Mouse (Mus musculus) forebrain, postnatal 0 days (tissue): ENCODE measurements at regions not wholly inside any gene's neighbourhood (a gene's known extent, or its start where the extent isn't known, plus 50 kb on each side); places are given as distances from the start of the nearest gene placed in this dataset.

Experiments used
- ATAC-seq: fragments of 200-750 bp; cut with Nextera tagmentation; 2 replicates; pipeline ENCODE4 v1.8.0; 2017; ENCODE audit warnings: mild to moderate bottlenecking, moderate library complexity
- DNase-seq: peaks from one replicate; pipeline ENCODE4 v3.0.0-alpha.2; 2015
- H3K27ac ChIP-seq: fragments of 300-500 bp; sonication (generic); 2 replicates; pipeline ENCODE4 v1.5.1; 2014; ENCODE audit warnings: low read depth, mild to moderate bottlenecking, antibody characterized with exemption, low read length, moderate library complexity, mixed read lengths
- H3K27me3 ChIP-seq: fragments of 300-500 bp; sonication (generic); 2 replicates; pipeline ENCODE4 v1.6.1; 2014; ENCODE audit warnings: mild to moderate bottlenecking, low read length, mixed read lengths; ENCODE audit not compliant: insufficient read depth
- H3K36me3 ChIP-seq: fragments of 300-500 bp; sonication (generic); 2 replicates; pipeline ENCODE4 v1.6.1; 2014; ENCODE audit warnings: mild to moderate bottlenecking, moderate library complexity; ENCODE audit not compliant: insufficient read depth
- H3K4me1 ChIP-seq: fragments of 300-500 bp; sonication (generic); 2 replicates; pipeline ENCODE4 v1.6.1; 2014; ENCODE audit warnings: antibody characterized with exemption; ENCODE audit not compliant: insufficient read depth
- H3K4me2 ChIP-seq: fragments of 300-500 bp; sonication (generic); 2 replicates; pipeline ENCODE4 v1.6.1; 2014; ENCODE audit warnings: low read depth, mild to moderate bottlenecking, moderate library complexity
- H3K4me3 ChIP-seq: fragments of 300-500 bp; sonication (generic); 2 replicates; pipeline ENCODE4 v1.5.1; 2014; ENCODE audit warnings: low read depth, low read length, mixed read lengths
- H3K9ac ChIP-seq: fragments of 300-500 bp; sonication (generic); 2 replicates; pipeline ENCODE4 v1.6.1; 2014; ENCODE audit warnings: mild to moderate bottlenecking
- H3K9me3 ChIP-seq: fragments of 300-500 bp; sonication (generic); 2 replicates; pipeline ENCODE4 v1.6.1; 2016; ENCODE audit warnings: low read length
- CTCF ChIP-seq: sonication (generic); IDR thresholded peaks from 2 replicates; pipeline ENCODE4 v1.5.1; 2016; ENCODE audit warnings: antibody characterized with exemption, control low read depth, low read depth
- WGBS: fragments of 180-500 bp; shearing (Covaris S2); extraction: QIAGEN DNeasy Blood & Tissue Kit; methylation state at CpG from one replicate; pipeline ENCODE4 v1.1.7; 2014; 5-methylcytosine and 5-hydroxymethylcytosine counted together

DNA sequence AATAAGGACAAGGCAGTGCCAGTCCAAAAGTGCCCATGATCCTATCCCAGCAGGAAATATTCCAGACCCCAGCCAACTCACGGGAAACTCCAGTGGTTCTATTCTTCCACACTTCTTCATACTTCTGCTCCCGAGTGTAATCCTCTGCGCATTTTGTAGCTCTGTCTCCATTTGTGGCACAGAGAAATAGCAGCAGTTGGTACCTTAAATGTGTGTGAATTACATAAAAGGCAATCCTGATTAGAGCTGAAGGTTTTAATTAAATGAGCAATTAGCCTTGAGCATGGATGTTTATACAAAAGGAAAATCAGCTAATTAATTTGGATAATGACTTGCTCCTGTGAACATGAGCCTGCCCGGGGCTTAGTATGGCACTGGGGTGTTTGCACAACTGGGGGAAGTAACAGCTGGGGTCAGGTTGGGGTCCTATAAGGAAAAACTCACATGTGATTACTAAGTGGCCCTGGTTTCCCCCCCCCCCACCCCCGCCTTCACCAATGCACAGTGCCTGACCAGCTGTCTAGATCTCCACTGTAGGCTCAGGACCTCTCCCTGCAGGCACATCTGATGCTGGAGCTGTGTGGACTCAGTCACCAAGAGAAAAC is 110.9 kb upstream of the Irs2 start:
- Histone ChIP-seq H3K27ac (no peak overlapping the region), H3K4me3 (no peak overlapping the region), H3K4me1 (peaks cover 10% of the 10 kb centered on the region), H3K9ac (no peak overlapping the region), H3K36me3 (no peaks in the 10 kb centered on the region), H3K9me3 (no peaks in the 10 kb centered on the region), H3K27me3 (no peaks in the 10 kb centered on the region), H3K4me2 (no peak overlapping the region)
- TF ChIP-seq CTCF, result no peak
- ATAC-seq (peak; percentile 2; the same call in 1 of the 2 replicates), DNase-seq (no peak)
- 23% methylated on average over 5 of the region's 5 CpGs for WGBS

DNA sequence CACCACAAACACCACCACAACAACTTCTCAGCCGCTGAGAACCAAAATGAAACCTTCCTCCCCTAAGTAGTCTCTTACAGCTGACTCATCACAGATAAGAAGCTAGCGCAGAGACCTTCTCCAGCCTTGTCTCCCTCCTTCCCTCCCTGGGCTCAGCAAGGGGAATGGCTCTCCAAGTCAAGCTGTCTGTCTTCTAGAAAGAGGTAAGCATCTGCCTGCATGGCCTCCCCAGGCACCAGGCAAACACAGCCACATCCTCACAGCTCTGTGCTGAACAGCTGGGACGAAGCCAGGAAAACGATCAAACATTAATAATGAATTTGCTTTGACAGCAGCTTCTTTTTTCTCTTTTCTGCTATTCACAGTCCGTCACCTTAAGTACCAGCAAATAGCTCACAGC is 108.3 kb upstream of the Irs2 start:
- H3K9me3 ChIP-seq, result no peaks in the 10 kb centered on the region
- no peak overlapping the region for H3K27ac ChIP-seq
- no peaks in the 10 kb centered on the region for H3K36me3 ChIP-seq
- H3K4me1 ChIP-seq, result peaks cover 10% of the 10 kb centered on the region
- ATAC-seq (peak; percentile 10; the same call in 1 of the 2 replicates), DNase-seq (peak; percentile 31)
- no peak overlapping the region for H3K9ac ChIP-seq
- TF ChIP-seq CTCF, result no peak
- 59% methylated on average over 5 of the region's 5 CpGs for WGBS
- H3K27me3 ChIP-seq, result no peaks in the 10 kb centered on the region
- H3K4me2 ChIP-seq, result no peak overlapping the region
- H3K4me3 ChIP-seq, result no peak overlapping the region

DNA sequence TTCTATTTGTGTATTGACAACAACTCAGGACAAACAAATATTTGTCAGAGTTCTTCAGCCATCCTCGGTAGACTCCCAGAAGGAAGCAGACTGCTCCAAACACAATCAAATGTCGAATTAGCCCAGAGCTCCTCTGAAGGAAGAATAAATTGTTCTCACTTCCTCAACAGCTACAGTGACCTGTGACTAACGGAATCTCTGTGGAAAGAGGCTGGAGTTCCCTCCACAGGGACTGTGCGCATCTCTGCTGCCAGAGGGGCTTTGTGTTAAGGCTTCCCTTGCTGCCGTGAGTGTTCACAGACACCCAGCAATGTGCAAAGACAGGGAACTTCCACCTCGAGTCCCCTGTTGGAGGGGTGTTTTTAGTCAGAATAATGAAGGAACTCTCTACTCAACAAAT is 107.0 kb upstream of the Irs2 start:
- H3K9me3 ChIP-seq, result no peaks in the 10 kb centered on the region
- no peak for TF ChIP-seq CTCF
- H3K4me3 ChIP-seq, result no peak overlapping the region
- DNase-seq (peak; percentile 39), ATAC-seq (peak; percentile 19; the same call in 1 of the 2 replicates)
- no peaks in the 10 kb centered on the region for H3K36me3 ChIP-seq
- H3K4me2 ChIP-seq, result no peak overlapping the region
- H3K9ac ChIP-seq, result no peak overlapping the region
- H3K27ac ChIP-seq, result peak overlapping the region; percentile 55
- 39% methylated on average over 6 of the region's 6 CpGs for WGBS
- no peaks in the 10 kb centered on the region for H3K27me3 ChIP-seq
- H3K4me1 ChIP-seq, result peaks cover 10% of the 10 kb centered on the region

DNA sequence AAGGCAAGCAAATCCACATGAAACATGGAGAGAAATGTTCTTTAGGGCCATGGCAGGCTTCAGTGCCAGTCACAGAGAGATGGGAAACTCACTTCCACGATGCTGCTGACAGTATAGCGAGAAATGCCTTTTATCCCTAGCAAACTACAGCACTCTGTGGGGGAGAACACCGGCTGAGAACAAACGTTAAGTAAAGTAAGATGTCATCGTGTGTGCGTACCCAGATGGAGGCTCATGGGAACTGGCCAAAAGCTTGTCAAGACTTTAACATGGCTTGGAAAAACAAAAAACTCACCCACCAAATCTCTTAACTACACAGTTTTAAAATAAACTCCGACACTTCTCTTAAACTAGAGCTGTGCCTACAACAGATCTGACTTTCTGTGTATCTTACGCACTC is 106.3 kb upstream of the Irs2 start:
- Histone ChIP-seq H3K4me3 (no peak overlapping the region), H3K9me3 (no peaks in the 10 kb centered on the region), H3K4me1 (peaks cover 10% of the 10 kb centered on the region), H3K4me2 (no peak overlapping the region), H3K27ac (peak overlapping the region; percentile 47), H3K9ac (no peak overlapping the region), H3K27me3 (no peaks in the 10 kb centered on the region), H3K36me3 (no peaks in the 10 kb centered on the region)
- no peak for TF ChIP-seq CTCF
- ATAC-seq (peak; percentile 86), DNase-seq (peak; percentile 85)
- WGBS, result 47% methylated on average over 8 of the region's 8 CpGs

DNA sequence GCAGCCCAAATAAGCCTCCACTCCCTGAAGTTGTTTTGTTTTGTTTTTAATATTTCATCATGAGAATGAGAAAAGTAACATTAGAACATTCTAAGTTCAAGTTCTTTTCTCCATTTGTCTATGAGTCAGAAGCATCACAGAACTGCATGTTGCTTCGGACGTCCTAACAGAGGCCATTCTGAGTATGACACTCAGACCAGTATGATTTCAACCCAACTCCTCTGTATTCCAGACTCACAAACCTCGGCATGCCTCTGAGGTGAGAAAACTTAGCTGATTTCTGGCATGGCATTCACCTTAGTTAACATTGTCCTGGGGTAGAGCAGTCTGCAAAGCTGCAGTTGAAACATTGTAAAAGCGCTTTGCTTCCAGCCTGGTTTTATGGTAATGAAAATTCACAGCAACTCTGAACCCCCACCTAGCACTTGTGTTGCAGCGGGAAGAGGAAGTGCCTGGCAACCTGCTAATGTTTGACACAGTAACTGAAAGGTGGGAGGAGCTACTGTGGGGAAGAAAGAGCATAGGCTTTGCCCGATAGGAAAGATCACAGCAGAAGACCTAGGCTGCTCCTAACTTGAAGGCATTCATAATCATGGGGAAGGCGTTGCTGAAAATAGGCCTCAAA is 104.8 kb upstream of the Irs2 start:
- Histone ChIP-seq H3K36me3 (no peaks in the 10 kb centered on the region), H3K4me1 (peaks cover 10% of the 10 kb centered on the region), H3K27me3 (no peaks in the 10 kb centered on the region), H3K4me2 (no peak overlapping the region), H3K4me3 (no peak overlapping the region), H3K9me3 (no peaks in the 10 kb centered on the region), H3K27ac (no peak overlapping the region), H3K9ac (no peak overlapping the region)
- DNase-seq (no peak), ATAC-seq (0 out of 2 replicates have a peak, but pooled peaks have one; percentile 10)
- TF ChIP-seq CTCF, result no peak
- 69% methylated on average over 7 of the region's 7 CpGs for WGBS

DNA sequence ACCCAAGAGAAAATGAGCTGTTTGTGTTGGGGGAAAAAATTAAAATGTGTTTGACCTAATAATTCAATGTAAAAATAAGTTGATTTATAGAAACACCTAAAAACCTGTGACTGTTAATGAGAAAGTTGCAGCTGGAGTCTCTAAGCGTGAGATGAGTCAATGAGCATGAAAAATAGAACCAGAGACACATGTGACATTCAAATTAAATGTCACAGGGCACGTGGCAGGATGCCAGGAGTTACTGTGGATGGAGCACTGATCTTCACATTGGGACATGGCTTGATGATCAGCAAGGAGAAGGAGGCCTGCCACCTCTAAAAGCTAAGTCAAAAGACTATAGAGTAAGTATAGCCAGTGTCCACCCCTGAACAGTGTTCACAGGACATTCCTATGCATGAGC is 103.7 kb upstream of the Irs2 start:
- DNase-seq, result no peak
- H3K36me3 ChIP-seq, result no peaks in the 10 kb centered on the region
- H3K4me1 ChIP-seq, result peaks cover 10% of the 10 kb centered on the region
- H3K27me3 ChIP-seq, result no peaks in the 10 kb centered on the region
- H3K9me3 ChIP-seq, result no peaks in the 10 kb centered on the region
- no peak for TF ChIP-seq CTCF
- H3K4me3 ChIP-seq, result no peak overlapping the region
- H3K9ac ChIP-seq, result no peak overlapping the region
- H3K4me2 ChIP-seq, result no peak overlapping the region
- ATAC-seq, result no peak
- 68% methylated on average over 2 of the region's 2 CpGs for WGBS
- no peak overlapping the region for H3K27ac ChIP-seq

DNA sequence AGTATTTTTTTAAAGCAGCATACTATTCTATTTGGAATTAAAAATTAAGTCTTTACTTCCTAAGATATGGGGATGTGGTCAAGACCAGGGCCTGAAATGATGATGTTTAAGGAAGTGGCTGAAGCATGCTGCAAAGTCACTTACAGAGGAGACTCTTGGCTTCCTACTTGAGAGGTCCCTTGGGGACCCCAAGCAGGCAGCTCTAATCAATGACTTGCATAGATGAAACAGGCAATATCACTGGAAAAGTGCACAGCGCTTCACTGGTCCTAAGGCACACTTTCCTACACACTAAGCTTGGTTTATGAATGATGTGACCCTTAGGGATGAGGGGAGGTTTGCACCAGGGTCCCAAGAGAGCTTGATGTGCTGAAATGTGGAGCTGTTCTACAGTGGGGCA is 99.2 kb upstream of the Irs2 start:
- no peaks in the 10 kb centered on the region for H3K27me3 ChIP-seq
- no peak overlapping the region for H3K9ac ChIP-seq
- no peaks in the 10 kb centered on the region for H3K4me1 ChIP-seq
- H3K27ac ChIP-seq, result no peak overlapping the region
- no peak overlapping the region for H3K4me2 ChIP-seq
- no peak overlapping the region for H3K4me3 ChIP-seq
- TF ChIP-seq CTCF, result no peak
- 98% methylated on average over 1 of the region's 1 CpGs for WGBS
- ATAC-seq (no peak), DNase-seq (no peak)
- H3K9me3 ChIP-seq, result no peaks in the 10 kb centered on the region
- H3K36me3 ChIP-seq, result no peaks in the 10 kb centered on the region
